Mouse (Mus musculus): ENCODE measurements around the gene Espl1.

Espl1 gene

DNA sequence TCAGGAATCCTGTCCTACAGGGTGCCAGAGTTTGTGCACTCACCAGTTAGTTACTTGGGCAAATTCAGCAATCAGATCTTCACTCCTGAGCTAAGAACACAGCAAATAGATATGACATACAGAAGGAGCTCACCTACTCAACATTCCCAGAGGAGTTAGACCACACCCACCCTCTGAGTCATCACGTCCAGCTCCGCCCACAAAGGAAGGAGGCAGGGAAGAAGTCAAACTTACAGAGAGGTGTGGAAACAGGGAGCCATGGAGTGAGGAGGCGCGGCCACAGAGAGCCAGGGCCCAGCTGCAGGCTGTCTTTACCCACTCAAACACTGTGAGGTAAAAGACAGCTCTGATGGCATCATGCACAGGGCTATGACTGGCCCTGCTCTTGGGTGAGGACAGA, 50.4 kb downstream of the Espl1 start:
- TF ChIP-seq GATA4 (IDR thresholded peaks at IDR 0.05; ENCODE audit: insufficient replicate concordance, low read length) = no peak

DNA sequence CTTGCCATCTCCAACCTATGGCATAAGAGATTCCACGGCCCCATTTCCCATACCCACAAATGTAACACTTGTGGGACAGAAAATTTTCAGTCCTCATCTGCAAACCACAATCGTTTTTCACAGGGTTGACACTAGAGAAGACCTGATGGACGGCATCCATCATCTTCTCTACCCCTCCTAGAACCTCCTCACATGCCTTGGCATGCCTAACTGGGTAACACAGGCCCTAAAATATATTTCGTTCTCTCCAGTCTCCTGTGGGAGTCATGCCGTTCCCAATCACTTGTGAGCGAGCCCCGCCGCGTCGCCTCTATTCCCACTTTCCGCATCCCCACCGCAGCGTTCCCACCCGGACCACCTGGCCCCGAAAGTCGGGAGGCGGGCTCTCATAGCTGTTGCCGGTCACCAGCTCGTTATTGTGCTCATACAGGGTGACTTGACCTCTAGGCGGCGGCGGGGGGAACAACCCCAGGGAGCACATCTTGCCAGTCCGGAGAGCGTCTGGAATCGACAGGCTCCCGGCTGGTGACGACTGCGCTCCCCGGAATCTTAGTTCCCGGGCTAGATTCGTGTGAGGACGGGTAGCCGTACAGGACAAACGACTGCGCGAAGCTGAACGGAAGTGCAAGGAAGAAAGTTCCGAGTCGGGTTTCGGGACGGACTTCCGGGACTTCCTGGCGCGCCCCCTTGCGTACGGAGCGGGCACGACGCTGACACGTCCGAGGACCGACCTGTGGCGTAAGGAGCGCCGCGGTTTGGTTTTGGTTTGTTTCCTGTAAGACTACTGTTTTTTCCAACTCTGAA, 54.3 kb downstream of the Espl1 start, which contains the start of gene Aaas:
TSS of gene Aaas (minus strand) at position 634 of the 804 bp plus-strand sequence.
- TF ChIP-seq GATA4 (IDR thresholded peaks at IDR 0.05; ENCODE audit: insufficient replicate concordance, low read length) = peak; percentile 43; the same call in 1 of the 2 replicates

DNA sequence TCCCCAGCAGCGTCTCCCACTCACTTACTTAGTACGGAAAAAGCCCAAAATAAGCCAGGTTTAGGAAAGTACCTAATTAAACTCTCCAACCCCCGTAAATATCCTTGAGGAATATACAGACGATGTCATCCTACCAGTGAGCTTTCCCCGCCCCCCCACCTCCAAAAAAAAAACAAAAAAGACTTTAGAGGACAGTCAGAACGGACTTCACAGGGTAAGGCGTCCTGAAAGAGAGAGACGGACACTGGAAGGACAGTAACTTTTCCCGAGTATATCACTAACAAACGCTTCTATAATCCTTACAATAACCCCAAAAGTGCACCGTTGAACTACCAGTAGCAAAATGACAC, 54.9 kb downstream of the Espl1 start:
- TF ChIP-seq GATA4 (IDR thresholded peaks at IDR 0.05; ENCODE audit: insufficient replicate concordance, low read length) = no peak

DNA sequence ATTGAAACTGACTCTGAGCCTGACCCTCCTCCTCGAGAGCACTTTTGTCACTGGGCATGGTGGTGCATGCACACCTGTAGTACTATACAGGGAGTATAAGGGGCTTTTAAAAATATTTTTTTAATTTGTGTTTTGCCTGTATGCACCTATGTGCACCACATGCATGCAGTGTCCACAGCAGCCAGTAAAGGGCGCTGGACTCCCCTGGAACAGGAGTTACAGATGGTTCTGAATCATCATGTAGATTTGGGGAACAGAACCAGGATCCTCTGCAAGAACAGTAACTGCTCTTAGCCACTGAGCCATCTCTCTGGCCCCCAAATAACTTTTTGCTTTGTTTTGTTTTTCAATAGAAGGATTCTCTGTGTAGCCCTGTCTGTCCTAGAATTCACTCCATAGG, 56.1 kb downstream of the Espl1 start:
- no peak for TF ChIP-seq GATA4 (IDR thresholded peaks at IDR 0.05; ENCODE audit: insufficient replicate concordance, low read length)

DNA sequence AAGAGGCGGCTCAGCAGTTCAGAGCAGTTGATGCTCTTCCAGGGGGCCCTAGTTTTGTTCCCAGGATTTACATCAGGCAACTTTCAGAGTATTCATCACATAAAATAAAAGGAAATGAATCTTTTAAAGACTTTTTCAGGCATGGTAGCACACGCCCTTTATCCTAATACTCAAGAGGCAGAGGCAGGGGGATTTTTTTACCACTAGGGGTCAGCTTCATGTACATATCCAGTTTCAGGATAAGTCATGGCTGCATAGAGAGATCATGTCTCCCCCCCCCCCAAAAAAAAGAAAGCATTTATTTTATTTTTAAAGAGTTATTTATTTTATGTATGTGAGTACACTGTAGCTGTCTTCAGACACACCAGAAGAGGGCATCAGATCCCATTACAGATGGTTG, 57.9 kb downstream of the Espl1 start:
- no peak for TF ChIP-seq GATA4 (IDR thresholded peaks at IDR 0.05; ENCODE audit: insufficient replicate concordance, low read length)

DNA sequence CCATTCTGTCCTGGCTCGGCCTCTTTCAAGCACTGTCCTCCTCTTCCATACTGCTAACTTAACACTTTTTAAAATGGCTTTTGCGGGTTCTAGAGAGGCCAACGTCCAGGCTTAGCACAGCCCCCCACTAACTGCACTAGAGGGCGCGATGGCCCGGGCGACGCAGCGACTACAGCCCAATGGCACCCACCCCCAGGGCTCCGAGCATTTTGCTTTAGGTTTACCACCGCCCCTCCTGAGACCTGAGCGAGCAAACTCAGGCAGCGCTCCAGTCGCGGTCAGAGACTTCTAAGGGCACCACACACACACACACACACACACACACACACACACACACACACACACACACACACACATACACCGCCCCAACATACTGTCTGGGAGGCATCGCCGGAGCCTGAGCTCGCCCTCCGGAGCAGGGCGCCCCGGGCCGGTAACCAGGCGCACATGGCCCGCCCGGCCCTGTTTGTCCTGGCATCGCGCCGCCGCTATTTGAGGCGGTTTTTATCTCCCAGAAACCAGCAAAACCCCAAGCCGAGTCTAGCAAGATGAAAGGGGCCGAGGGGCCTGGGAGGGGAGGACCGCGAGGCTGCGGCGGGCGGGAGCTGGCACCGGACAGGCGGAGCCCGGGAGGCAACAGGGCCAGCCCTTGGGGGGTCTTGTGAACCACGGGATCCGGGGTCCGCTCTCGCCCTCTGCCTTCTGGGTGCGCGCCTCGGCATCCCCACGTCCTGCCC, 59.2 kb downstream of the Espl1 start:
- TF ChIP-seq GATA4 (IDR thresholded peaks at IDR 0.05; ENCODE audit: insufficient replicate concordance, low read length) = no peak

DNA sequence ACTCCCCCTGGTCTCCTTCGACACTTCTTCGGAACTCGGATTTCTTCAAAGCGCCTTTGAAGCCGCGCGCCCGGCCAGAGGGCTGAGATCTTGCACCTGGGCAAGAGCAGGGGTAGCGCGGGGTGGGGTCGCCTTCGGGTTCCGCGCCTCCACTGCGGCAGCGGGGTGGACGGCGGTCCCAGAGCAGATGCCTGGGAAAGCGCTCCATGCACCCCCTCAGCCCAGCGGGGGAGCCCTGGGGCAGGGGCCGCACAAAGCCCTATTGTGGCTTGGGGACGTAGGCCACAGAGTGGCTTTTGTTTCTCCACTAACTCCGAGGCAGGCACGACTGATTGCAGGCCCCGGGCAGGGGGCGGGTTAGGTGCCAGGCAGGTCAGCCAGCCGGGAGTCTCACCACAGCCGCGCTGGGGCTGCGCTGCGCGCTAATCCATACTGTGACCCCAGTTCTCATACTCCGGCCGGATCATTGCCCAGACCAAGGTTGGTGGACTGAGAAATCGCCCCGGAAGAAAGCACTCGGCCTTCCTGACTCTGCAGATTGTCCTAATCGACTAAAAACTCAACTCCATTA, 59.9 kb downstream of the Espl1 start:
- no peak for TF ChIP-seq GATA4 (IDR thresholded peaks at IDR 0.05; ENCODE audit: insufficient replicate concordance, low read length)

DNA sequence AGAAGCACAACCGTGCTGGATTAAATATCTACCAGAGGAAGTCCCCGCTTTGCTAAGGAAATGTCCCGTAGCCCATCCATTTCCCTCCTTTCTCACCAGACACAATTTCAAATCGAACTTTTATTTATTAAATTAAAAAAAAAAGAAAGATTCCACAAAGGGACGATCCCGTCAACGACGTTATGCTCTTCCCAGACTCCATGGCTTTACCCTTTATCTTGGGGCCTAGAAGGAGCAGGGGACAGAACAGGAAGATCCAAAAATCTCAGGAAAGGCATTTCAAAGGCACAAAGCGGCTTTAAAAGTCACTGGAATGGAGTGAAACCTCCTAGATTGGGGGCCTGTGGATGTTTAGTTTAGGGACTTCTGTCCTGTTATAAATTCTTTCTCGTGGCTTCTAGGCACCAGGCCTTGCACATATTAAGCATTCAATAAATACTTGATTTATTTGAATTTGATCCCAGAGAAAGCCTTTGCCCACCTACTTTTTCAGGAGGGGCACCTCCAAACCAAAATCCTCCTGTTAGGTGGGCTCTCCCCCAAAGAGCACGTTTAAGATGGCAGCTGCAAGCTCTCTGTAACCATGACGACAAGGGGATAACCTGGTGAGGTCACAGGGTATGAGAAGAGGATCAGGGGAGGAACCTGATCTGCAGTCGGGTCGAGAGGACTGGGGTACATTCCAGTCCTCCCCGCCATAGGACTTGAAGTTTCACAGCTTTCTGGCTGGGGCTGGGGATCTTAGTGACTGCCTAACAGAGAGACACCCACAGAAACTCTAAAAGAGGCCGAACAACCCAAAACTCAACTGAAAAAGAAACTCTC, 60.6 kb downstream of the Espl1 start:
- no peak for TF ChIP-seq GATA4 (IDR thresholded peaks at IDR 0.05; ENCODE audit: insufficient replicate concordance, low read length)

DNA sequence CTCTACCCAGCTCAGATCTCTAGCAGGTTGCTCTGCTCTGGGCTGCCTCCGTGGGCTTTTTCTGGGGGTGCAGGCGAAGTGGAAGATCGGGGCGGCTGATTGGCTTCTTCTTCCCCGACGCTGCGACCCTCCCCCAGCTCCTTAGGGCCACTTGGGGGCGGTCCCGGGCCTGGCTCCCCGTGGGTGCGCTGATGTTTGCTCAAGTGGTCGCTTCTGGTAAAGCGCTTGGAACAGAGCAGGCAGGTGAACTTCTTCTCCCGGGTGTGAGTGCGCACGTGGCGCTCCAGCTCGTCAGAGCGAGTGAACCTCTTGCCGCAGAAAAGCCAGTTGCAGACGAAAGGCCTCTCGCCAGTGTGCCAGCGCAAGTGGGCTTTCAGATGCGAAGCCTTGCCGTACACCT, 62.1 kb downstream of the Espl1 start:
- no peak for TF ChIP-seq GATA4 (IDR thresholded peaks at IDR 0.05; ENCODE audit: insufficient replicate concordance, low read length)

DNA sequence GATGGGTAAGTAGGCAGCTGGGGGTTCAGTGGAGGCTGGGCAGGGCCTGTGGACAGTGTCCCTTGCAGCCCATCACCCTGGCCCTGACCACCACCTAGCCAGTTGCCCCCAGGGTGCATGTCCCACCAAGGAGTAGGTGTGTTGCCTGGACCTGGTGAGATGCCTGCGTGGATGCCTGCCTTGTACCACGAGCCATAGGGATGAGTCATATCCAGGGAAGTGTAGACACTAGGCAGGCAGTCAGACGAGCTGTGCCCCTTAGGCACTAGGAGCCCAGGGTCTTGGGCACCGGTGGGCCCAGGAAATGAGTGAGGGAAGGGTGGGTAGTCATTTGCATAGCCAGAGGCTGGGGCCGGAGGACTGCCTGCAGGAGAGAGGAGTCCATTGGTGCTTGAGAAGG, 62.8 kb downstream of the Espl1 start:
- TF ChIP-seq GATA4 (IDR thresholded peaks at IDR 0.05; ENCODE audit: insufficient replicate concordance, low read length) = no peak

DNA sequence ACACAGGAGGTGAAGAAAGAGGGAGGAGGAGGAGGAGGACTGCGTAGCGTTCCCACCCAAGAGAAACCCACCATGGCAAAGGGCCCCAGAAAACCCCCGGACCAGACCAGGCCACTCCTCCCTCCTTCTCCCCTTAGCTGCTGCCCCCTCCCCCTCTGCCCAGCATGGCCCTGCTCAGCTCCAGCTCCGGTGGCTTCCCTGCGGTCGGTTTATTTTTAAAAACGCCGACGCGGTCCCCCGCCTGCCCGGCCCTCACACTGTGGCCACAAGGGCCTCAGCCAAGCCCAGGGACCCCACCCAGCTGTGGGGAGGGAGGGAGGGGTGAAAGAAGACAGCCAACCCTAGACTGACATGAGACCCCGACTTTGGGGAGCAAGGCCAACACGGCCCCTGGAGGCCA, 66.6 kb downstream of the Espl1 start:
- no peak for TF ChIP-seq GATA4 (IDR thresholded peaks at IDR 0.05; ENCODE audit: insufficient replicate concordance, low read length)

DNA sequence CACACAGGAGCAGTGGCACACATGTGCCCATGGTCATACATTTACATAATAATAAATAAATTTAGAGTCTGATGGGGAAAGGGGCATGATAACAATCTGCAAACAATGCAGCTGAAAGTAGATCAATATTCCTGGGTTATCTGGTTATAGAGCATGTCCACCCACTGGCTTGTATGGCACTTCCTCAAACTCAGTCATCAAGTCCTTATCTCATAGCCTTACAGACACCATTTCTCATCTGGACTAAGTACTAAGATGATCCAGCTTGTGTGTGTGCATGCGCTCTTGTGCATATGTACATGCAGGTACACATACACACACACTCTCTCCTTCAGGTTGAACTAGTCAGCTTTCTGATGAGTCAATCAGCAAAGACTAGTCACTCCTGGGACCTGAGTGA, 68.6 kb downstream of the Espl1 start:
- TF ChIP-seq GATA4 (IDR thresholded peaks at IDR 0.05; ENCODE audit: insufficient replicate concordance, low read length) = no peak

DNA sequence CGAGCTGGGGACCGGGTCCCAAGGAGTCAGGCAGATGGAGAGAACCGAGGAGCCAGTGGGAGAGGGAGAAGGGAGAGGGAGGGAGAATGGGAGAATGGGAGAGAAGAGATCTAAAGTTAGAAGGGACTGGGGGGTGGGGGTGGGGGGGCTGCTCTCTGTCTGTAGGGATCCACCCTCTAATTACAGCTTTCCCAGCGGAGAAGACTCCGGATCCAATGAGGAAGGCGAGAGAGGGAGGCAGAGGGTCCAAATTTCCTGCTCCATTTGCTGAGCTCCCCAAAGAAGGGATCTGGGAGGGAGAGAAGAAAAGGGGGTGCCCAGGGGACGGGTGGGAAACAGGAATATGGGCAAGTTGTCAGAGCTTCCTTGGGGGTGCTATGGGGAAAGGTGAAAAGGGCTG, 70.2 kb downstream of the Espl1 start:
- TF ChIP-seq GATA4 (IDR thresholded peaks at IDR 0.05; ENCODE audit: insufficient replicate concordance, low read length) = no peak

DNA sequence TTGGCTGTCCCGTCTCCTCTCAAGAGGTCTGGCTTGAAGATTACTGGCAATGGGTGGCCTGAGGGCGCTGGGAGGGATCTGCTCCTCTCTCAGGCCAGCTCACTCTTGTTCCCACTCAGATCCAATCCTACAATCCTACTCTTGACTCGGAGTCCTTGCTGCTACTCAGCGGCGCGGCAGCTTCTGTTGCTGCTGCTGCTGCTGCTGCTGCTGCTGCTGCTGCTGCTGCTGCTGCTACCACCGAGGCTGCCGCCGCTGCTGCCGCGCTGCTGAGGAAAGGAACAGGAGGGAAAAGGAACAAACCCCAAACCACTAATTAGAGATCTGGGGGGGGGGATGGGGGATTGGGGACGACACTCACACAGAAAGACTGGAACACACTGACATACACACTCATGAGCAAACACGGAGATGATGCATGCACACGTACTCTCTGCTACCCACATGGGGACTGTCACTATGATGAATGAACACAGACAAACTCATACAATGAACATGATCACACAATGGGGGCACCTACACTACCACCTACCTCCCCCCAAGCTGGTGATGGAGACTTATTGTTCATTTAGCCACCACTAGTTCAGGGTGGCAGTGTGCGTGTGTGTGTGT, 70.8 kb downstream of the Espl1 start, which contains the start of gene Sp7:
TSS of gene Sp7 (minus strand) at position 450 of the 612 bp plus-strand sequence.
- TF ChIP-seq GATA4 (IDR thresholded peaks at IDR 0.05; ENCODE audit: insufficient replicate concordance, low read length) = no peak

DNA sequence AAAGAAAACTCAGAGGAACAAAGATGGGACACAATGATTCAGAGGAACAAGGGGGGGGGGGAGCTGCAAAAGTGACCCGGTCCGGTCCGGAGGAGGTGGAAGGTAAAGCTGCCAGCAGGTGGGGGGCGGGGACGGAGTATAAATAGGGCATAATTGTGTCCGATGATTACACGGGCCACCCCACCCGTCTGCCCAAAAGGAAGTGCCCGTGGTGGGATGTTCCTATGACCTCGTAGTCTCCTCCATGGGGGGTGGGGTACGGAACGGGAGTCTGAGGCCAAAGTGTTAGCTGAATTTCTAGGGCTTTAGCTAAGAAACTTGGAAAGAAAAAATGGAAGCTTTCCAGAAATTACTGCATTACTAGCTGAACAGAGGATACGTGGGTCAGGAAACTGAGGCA, 73.9 kb downstream of the Espl1 start:
- no peak for TF ChIP-seq GATA4 (IDR thresholded peaks at IDR 0.05; ENCODE audit: insufficient replicate concordance, low read length)

All from liver, adult (tissue).